Mouse (Mus musculus): ENCODE results near the gene Sh3glb1.

GRCm38 (mm10) chr3:144719088-144719900, 841 bp downstream of the Sh3glb1 start:
- TF ChIP-seq CTCF (IDR thresholded peaks at IDR 0.05; ENCODE audit: low read depth, low read length): no peak
- TF ChIP-seq GATA1 (IDR thresholded peaks at IDR 0.05; ENCODE audit: borderline replicate concordance, low read length): no peak
- no peak for TF ChIP-seq POLR2AphosphoS5 (IDR thresholded peaks at IDR 0.05; ENCODE audit: insufficient replicate concordance, low read depth, low read length)
